Mouse (Mus musculus) retina, postnatal 7 days (tissue): ENCODE measurements at regions not wholly inside any gene's neighbourhood (a gene's known extent, or its start where the extent isn't known, plus 50 kb on each side); places are given as distances from the start of the nearest gene placed in this dataset.

ENCODE experiments used
- DNase-seq: peaks from one replicate; pipeline ENCODE4 v3.0.0-alpha.2; 2012; ENCODE audit warnings: low read depth, low spot score

GRCm38 (mm10) chr14:115004733-115005405, 87.1 kb upstream of the Gpc5 start:
- no peak for DNase-seq

DNA sequence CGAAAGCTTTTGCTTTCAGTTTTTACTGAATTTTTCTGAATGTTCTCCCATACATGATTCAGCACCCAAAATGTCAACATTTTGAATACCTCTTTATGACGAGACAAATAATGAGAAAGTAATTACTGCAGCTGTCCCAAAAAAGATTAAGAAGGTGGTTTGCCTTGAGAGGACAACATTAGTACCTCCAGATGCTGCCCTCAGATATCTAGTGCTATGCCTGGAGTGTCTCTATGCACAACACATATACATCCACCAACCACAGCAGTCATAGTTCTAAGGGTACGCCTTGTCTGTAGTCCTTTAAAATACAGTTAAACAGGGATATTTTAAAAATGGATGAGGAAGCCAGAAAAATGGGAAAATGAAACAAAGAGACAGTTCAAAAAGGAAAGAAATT, 81.1 kb upstream of the Gpc5 start:
- DNase-seq, result no peak

GRCm38 (mm10) chr14:115015299-115015698, 76.7 kb upstream of the Gpc5 start:
- DNase-seq, result no peak

DNA sequence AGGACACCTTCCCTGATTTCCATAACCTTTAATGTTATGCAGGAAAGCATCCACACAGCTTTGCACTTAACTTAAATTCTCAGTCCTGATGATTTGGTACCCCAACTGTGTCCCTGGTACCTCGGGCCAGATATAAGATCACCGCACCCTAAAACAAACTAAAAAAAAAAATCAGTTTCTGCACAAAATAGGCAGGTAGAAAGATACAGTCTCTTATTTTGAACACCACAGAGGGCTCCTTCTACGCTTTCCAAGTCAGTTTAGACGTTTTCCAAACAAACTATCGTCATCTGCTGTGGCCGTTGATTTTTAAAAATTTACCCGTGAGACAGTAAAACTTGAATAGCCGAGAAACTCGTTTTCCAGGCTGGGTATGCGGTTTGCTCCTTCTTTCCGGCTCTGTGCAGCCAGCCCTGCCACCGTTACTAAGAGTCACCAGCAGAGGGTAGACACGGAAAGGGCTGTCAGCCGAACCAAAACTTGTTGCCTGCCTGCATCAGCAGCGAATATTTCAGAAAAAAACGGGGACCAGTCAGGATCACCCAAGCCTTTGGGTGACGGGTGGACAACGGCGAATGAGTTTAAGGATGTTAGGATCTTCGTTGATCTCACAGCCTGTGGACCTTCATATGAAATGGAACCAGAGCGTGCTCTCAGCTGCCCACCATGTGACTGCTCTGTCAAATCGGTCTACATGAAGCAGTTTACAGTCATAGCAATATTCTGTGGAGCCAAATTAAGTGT, 74.4 kb upstream of the Gpc5 start:
- peak; percentile 29 for DNase-seq

DNA sequence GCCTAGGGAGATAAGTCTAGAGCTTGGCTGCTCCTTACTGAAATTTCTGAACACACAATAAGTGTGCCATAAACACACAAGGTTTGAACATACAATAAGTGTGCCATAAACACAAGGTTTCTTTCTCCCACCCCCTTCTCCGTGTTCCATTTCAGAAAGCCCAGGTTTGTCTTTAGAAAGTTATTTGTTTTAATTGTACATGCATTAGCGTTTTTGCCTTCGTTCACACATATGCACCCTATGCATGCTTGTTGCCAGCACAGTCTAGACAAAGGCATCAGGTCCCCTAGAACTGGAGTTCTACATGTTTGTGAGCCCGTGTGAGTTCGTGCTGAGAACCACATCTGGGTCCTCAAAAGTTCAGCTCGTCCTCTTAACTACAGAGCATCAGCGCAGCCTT, 64.0 kb upstream of the Gpc5 start:
- no peak for DNase-seq

DNA sequence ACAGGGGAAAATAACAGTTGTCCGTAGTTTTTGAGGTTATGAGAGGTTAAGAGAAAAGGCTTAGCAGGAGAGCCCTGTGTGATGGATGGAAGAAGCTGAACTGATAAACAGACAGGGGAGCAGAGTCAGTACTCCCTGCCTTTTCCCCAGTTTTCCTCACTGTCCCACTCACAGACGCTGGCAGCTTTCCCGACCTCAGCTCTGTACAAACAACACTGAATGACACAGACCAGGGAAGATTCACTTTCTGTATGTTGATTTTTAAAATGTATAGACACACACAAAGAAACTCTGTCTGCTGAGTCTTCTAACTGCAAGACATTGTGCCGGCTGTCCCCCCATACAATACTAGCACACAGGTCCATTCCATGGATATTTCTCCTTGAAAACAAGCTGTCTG, 60.3 kb upstream of the Gpc5 start:
- no peak for DNase-seq

DNA sequence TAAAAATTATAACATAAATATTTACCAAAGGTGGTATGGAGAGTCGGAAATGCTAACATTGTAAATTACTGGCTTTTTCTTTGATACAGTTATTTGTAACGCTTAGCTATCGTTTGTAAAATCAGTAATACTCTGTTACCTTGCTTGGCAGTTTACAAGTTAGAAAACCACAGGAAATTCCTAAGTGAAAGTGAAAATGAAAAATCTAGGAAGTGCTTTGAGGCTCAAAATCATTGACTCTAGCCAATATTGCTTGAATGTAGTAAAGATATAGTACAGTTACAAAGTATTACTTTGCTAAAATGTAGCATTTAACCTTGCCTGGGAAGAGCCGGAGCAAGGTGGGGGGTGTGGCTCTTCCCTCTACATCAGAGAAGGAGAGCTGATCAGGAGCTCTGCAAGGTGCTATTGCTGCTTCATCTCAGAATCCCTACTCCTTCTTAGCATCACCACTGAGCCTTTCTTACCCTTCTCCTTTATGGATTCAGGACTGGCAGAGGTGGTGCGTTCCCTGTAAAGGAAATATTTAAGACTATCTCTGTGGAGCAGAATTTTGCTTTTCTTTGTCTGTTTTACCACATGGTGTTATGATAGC, 58.5 kb upstream of the Gpc5 start:
- no peak for DNase-seq

DNA sequence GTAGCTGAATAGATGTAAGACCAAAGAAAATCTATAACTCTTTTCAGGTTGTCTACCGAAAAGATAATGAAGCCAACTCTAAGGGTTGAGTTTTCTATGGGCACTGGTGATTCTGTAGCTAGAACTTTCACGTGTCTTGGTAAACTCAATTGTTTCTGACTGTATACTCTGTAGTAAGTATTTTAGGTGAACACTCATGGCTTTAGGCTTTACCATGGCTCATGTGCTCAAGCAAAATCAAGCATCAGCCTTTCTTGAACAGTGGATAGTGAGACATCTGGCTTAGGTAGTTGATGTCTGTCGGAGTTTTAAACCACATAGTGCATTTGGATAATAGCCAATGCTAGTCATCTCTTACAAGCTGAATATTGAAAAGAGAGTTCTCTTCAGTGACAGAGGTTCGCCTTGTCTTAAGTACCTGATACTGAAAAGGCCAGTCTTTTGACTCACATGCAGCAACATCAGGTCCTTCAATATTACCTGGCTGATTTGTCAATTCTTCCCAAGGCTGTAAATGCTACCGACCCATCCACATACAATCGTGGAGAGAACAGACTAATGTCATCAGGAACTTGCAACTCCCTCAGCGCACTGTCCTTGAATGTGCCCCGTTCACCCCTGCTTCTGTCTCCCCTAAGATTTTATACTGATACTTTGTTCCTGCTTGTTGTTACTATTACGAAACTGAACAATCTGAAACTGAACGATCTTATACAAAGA, 57.1 kb upstream of the Gpc5 start:
- DNase-seq, result no peak

DNA sequence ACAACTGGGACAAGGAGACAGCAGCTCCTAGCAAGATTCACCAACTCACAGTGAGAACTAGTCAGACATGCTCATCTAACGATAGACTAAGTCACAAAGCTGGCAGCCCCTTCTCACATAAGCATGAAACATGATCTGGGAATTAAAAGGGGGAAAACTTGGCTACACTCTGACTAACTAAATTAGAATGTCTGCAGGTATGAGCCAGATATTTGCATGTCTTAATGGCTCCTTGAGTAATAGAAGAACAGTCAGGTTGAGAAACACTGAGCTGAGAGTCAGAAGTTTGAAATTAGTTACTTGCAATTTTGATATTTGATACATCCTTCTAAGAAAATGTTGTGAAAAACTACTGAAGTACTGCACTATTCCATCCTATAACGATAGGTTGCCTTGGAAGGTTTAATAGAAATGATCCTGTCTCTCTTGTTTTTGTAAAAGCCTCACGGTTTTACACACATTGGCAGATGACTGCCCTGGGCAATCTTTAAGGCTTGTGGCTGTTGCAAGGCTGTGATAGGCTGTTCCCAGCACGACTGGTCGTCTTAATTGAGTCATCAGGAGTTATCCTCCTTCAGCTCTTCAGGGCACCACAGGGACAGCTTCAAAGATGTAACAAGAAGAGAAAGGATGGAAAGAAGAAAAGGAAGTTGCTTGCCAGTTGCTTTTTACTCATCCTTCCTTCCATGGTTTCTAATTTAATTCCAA, 54.8 kb upstream of the Gpc5 start:
- no peak for DNase-seq

- DNase-seq, result no peak
Measured at GRCm38 (mm10) chr14:115038788-115039187, 53.2 kb upstream of the Gpc5 start.

GRCm38 (mm10) chr14:115039524-115039923, 52.5 kb upstream of the Gpc5 start:
- no peak for DNase-seq

GRCm38 (mm10) chr14:115040091-115040571, 51.9 kb upstream of the Gpc5 start:
- no peak for DNase-seq

- DNase-seq, result peak; percentile 78
Measured at GRCm38 (mm10) chr14:115040578-115041206, 51.3 kb upstream of the Gpc5 start.

DNA sequence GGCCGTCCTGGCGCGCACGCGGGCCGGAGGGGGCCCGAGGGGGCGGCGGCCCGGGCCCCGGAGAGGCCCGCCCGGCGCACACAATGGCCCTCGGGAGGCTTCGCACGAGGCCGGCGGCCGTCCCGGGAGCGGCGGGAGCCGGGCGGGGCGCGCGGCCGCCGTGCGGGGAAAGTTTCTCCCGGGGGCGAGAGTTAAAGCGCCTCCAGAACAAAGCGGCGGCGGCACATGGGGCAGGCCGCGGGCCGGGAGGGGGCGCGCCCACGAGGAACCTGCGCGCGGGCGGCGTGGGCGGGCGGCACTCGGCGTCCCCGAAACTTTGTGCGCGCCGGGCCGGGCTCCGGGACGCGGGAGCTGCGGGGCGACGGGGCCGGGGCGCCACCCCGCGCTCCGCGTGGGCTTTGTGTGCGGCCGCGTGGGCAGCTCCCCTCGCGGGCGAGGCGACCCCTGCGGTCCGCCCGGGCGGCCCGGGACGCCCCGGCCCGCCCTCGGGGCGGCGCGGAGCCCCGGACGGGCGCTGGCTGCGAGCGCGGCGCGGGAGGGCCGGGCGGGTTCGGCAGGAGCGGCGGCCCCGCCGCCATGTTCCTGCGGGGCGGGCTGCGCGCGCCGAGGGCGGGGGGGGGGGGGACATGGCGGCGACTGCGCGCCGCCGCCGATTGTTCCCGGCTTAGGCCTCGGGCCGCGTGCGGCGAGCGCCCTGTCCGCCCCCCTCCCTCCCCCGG, 50.5 kb upstream of the Gpc5 start:
- peak; percentile 16 for DNase-seq

DNA sequence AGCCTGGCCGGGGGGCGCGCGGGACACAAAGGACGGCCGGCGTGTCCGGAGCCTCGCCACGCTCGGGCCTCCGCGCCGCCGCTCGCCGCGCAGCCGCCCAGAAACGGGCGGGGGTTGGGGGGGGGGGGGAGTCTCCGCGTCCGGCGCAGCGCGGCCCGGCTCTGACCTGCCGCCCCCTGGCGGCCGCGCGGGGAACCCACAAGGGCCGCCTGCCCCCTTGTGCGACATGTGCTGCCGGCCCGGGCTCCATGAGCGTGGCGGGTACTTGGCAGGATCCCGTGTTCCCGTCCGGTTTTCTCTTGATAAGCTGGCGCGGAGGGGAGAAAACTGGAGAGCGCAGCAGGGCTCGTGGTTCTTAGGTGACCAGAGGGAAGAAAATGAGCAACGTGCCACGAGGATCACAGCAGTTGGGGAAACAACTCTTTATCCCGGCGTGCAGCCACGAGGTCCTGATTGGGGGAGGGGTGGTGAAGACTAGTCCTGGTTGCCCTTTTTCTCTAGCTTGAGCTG, 49.9 kb upstream of the Gpc5 start:
- peak; percentile 81 for DNase-seq
